Mouse (Mus musculus): ENCODE results near the gene Tmem41b.

The Tmem41b gene

GRCm38 (mm10) chr7:109975966-109976715 is 10.6 kb downstream of the Tmem41b start:
- no peak for DNase-seq

GRCm38 (mm10) chr7:109969542-109969941 is 17.2 kb downstream of the Tmem41b start:
- no peak for DNase-seq

GRCm38 (mm10) chr7:109968924-109969450 is 17.7 kb downstream of the Tmem41b start:
- peak; percentile 75 for DNase-seq

- DNase-seq: peak; percentile 55
Observed at GRCm38 (mm10) chr7:109967805-109968579, 18.7 kb downstream of the Tmem41b start.

- no peak for DNase-seq
Observed at GRCm38 (mm10) chr7:109965658-109966057, 21.1 kb downstream of the Tmem41b start.

GRCm38 (mm10) chr7:109963707-109964106 is 23.0 kb downstream of the Tmem41b start:
- no peak for DNase-seq

GRCm38 (mm10) chr7:109962596-109962995 is 24.1 kb downstream of the Tmem41b start:
- no peak for DNase-seq

- no peak for DNase-seq
Observed at GRCm38 (mm10) chr7:109961570-109961969, 25.2 kb downstream of the Tmem41b start.

GRCm38 (mm10) chr7:109960613-109961154 is 26.0 kb downstream of the Tmem41b start:
- DNase-seq: no peak

- DNase-seq: peak; percentile 86
Observed at GRCm38 (mm10) chr7:109959716-109960612, 26.8 kb downstream of the Tmem41b start, which contains the start of gene Dennd5a. Gene Dennd5a, minus strand, starts transcription at chr7:109960470.

GRCm38 (mm10) chr7:109958843-109959715 is 27.6 kb downstream of the Tmem41b start:
- no peak for DNase-seq

- DNase-seq: no peak
Observed at GRCm38 (mm10) chr7:109957996-109958789, 28.5 kb downstream of the Tmem41b start.

GRCm38 (mm10) chr7:109954622-109955401 is 31.9 kb downstream of the Tmem41b start:
- DNase-seq: no peak

GRCm38 (mm10) chr7:109951297-109951696 is 35.4 kb downstream of the Tmem41b start:
- DNase-seq: no peak

- no peak for DNase-seq
Observed at GRCm38 (mm10) chr7:109944421-109945034, 42.2 kb downstream of the Tmem41b start.

GRCm38 (mm10) chr7:109929628-109930027 is 57.1 kb downstream of the Tmem41b start:
- DNase-seq: no peak

- no peak for DNase-seq
Observed at GRCm38 (mm10) chr7:109928365-109928764, 58.4 kb downstream of the Tmem41b start.

GRCm38 (mm10) chr7:109924965-109925364 is 61.8 kb downstream of the Tmem41b start:
- peak; percentile 9 for DNase-seq

GRCm38 (mm10) chr7:109922889-109923288 is 63.8 kb downstream of the Tmem41b start:
- DNase-seq: no peak
